Mouse (Mus musculus) midbrain, embryonic 16.5 days (tissue): ENCODE data around the gene Sema3f. TPM values are rescaled to one million over a fixed set of nuclear protein-coding genes. Genes with fewer than 3 reads are reported as not detected.

Source experiments
- ATAC-seq: fragments of 200-750 bp; cut with Nextera tagmentation; 2 replicates; pipeline ENCODE4 v1.8.0; 2017; ENCODE audit warnings: moderate TSS enrichment
- H3K27ac ChIP-seq: fragments of 300-500 bp; sonication (generic); 2 replicates; pipeline ENCODE4 v1.5.1; 2014; ENCODE audit warnings: mild to moderate bottlenecking, low read length, mixed read lengths
- H3K27me3 ChIP-seq: fragments of 300-500 bp; sonication (generic); 2 replicates; pipeline ENCODE4 v1.6.1; 2014; ENCODE audit warnings: low read depth, low read length, mixed read lengths; ENCODE audit not compliant: control insufficient read depth, insufficient read depth
- H3K36me3 ChIP-seq: fragments of 300-500 bp; sonication (generic); 2 replicates; pipeline ENCODE4 v1.6.1; 2014; ENCODE audit warnings: mild to moderate bottlenecking, low read length, moderate library complexity, mixed read lengths; ENCODE audit not compliant: control insufficient read depth, insufficient read depth
- H3K4me1 ChIP-seq: fragments of 300-500 bp; sonication (generic); 2 replicates; pipeline ENCODE4 v1.6.1; 2014; ENCODE audit warnings: mild to moderate bottlenecking, low read length, mixed read lengths; ENCODE audit not compliant: control insufficient read depth, insufficient read depth
- H3K4me2 ChIP-seq: fragments of 300-500 bp; sonication (generic); 2 replicates; pipeline ENCODE4 v1.6.1; 2014; ENCODE audit warnings: mild to moderate bottlenecking, low read length, mixed read lengths
- H3K4me3 ChIP-seq: fragments of 300-500 bp; sonication (generic); 2 replicates; pipeline ENCODE4 v1.5.1; 2014; ENCODE audit warnings: low read depth, mild to moderate bottlenecking, low read length, moderate library complexity, mixed read lengths
- H3K9ac ChIP-seq: fragments of 300-500 bp; sonication (generic); 2 replicates; pipeline ENCODE4 v1.6.1; 2014; ENCODE audit warnings: low read depth, low read length, mixed read lengths
- H3K9me3 ChIP-seq: fragments of 300-500 bp; sonication (generic); replicated peaks from 2 replicates; pipeline ENCODE4 v1.6.1; 2014; ENCODE audit warnings: mild to moderate bottlenecking, low read length, mixed read lengths; ENCODE audit not compliant: control insufficient read depth, poor library complexity, severe bottlenecking
- WGBS: fragments of 180-500 bp; shearing (Covaris S2); extraction: QIAGEN DNeasy Blood & Tissue Kit; methylation state at CpG from one replicate; pipeline ENCODE4 v1.1.7; 2014; 5-methylcytosine and 5-hydroxymethylcytosine counted together
- polyA plus RNA-seq: library from polyadenylated mRNA; unstranded; fragments of >200 nt; fragmentation: Nextera tagmentation; extraction: Ambion mirVana; gene quantifications from 2 replicates; pipeline ENCODE4 v1.2.1, GENCODE M21; 2015

The Sema3f gene
- polyA plus RNA-seq, 1 experiment from 2014 or later = 19.2 TPM

- 52% methylated on average over 9 of the region's 9 CpGs for WGBS
- Histone ChIP-seq H3K27ac (no peak overlapping the region), H3K4me2 (no peak overlapping the region), H3K4me3 (no peak overlapping the region), H3K36me3 (no peaks in the 10 kb centered on the region), H3K27me3 (peaks cover 20% of the 10 kb centered on the region), H3K9ac (no peak overlapping the region), H3K9me3 (no peaks in the 10 kb centered on the region), H3K4me1 (peaks cover 12% of the 10 kb centered on the region)
- no peak for ATAC-seq
Observed at GRCm38 (mm10) chr9:107674609-107675429, 35.5 kb downstream of the Sema3f start.

GRCm38 (mm10) chr9:107670259-107670658 lies 40.0 kb downstream of the Sema3f start:
- ATAC-seq = no peak

GRCm38 (mm10) chr9:107669480-107669945 lies 40.8 kb downstream of the Sema3f start, which contains the start of gene Slc38a3:
TSS of gene Slc38a3 (minus strand) at chr9:107669530.
- no peak for ATAC-seq
- H3K36me3 ChIP-seq = no peaks in the 10 kb centered on the region
- 86% methylated on average over 9 of the region's 9 CpGs for WGBS
- no peak within 1 kb of the TSS for H3K4me3 ChIP-seq
- H3K27me3 ChIP-seq = peaks cover 23% of the 10 kb centered on the region
- no peak within 1 kb of the TSS for H3K27ac ChIP-seq
- no peak within 1 kb of the TSS for H3K9ac ChIP-seq
- peaks cover 11% of the 10 kb centered on the region for H3K4me1 ChIP-seq
- H3K4me2 ChIP-seq = no peak within 1 kb of the TSS
- H3K9me3 ChIP-seq = no peaks in the 10 kb centered on the region

More at GRCm38 (mm10) chr9:107670259-107670658, 40.0 kb downstream of the Sema3f start:
- Histone ChIP-seq H3K4me2 (no peak overlapping the region), H3K4me1 (peaks cover 11% of the 10 kb centered on the region), H3K27ac (no peak overlapping the region), H3K4me3 (no peak overlapping the region), H3K9me3 (no peaks in the 10 kb centered on the region), H3K36me3 (no peaks in the 10 kb centered on the region), H3K27me3 (peaks cover 30% of the 10 kb centered on the region), H3K9ac (no peak overlapping the region)
- WGBS = 45% methylated on average over 5 of the region's 5 CpGs

GRCm38 (mm10) chr9:107668916-107669315 lies 41.4 kb downstream of the Sema3f start:
- peaks cover 11% of the 10 kb centered on the region for H3K4me1 ChIP-seq
- no peaks in the 10 kb centered on the region for H3K36me3 ChIP-seq
- H3K4me3 ChIP-seq = no peak overlapping the region
- no peaks in the 10 kb centered on the region for H3K9me3 ChIP-seq
- peaks cover 23% of the 10 kb centered on the region for H3K27me3 ChIP-seq
- 57% methylated on average over 3 of the region's 3 CpGs for WGBS
- H3K9ac ChIP-seq = no peak overlapping the region
- H3K4me2 ChIP-seq = no peak overlapping the region
- no peak overlapping the region for H3K27ac ChIP-seq
- ATAC-seq = no peak

- H3K4me2 ChIP-seq = no peak overlapping the region
- H3K9ac ChIP-seq = no peak overlapping the region
Observed at GRCm38 (mm10) chr9:107668011-107668410, 42.3 kb downstream of the Sema3f start.

GRCm38 (mm10) chr9:107667219-107667618 lies 43.1 kb downstream of the Sema3f start:
- H3K36me3 ChIP-seq = no peaks in the 10 kb centered on the region
- no peak overlapping the region for H3K27ac ChIP-seq
- peak; percentile 82 for ATAC-seq
- H3K4me1 ChIP-seq = peaks cover 14% of the 10 kb centered on the region
- H3K9me3 ChIP-seq = no peaks in the 10 kb centered on the region
- under 1% methylated on average over 24 of the region's 24 CpGs for WGBS
- H3K4me3 ChIP-seq = peak overlapping the region; percentile 39
- peaks cover 21% of the 10 kb centered on the region for H3K27me3 ChIP-seq
- peak overlapping the region; percentile 68 for H3K4me2 ChIP-seq
- H3K9ac ChIP-seq = peak overlapping the region; percentile 66

More at GRCm38 (mm10) chr9:107668011-107668410, 42.3 kb downstream of the Sema3f start:
- Histone ChIP-seq H3K27ac (no peak overlapping the region), H3K4me3 (no peak overlapping the region), H3K36me3 (no peaks in the 10 kb centered on the region), H3K27me3 (peaks cover 21% of the 10 kb centered on the region), H3K9me3 (no peaks in the 10 kb centered on the region), H3K4me1 (peaks cover 14% of the 10 kb centered on the region)
- no peak for ATAC-seq
- WGBS = 23% methylated on average over 8 of the region's 8 CpGs

GRCm38 (mm10) chr9:107666751-107667205 lies 43.5 kb downstream of the Sema3f start:
- Histone ChIP-seq H3K4me3 (peak overlapping the region; percentile 39), H3K9me3 (no peaks in the 10 kb centered on the region), H3K4me1 (peaks cover 14% of the 10 kb centered on the region), H3K27me3 (peaks cover 21% of the 10 kb centered on the region), H3K4me2 (peak overlapping the region; percentile 68), H3K36me3 (no peaks in the 10 kb centered on the region), H3K27ac (no peak overlapping the region), H3K9ac (peak overlapping the region; percentile 66)
- whole genome bisulfite sequencing = 2% methylated on average over 30 of the region's 30 CpGs
- 0 out of 2 replicates have a peak, but pooled peaks have one; percentile 19 for ATAC-seq

- H3K27ac ChIP-seq = no peak overlapping the region
Observed at GRCm38 (mm10) chr9:107665308-107665707, 45.0 kb downstream of the Sema3f start.

GRCm38 (mm10) chr9:107663525-107663924 lies 46.8 kb downstream of the Sema3f start:
- Histone ChIP-seq H3K9ac (no peak overlapping the region), H3K36me3 (no peaks in the 10 kb centered on the region), H3K4me2 (peak overlapping the region; percentile 12; the same call in 1 of the 2 replicates), H3K27me3 (peaks cover 19% of the 10 kb centered on the region), H3K4me1 (peaks cover 14% of the 10 kb centered on the region), H3K27ac (no peak overlapping the region; the same call in 1 of the 2 replicates), H3K4me3 (no peak overlapping the region), H3K9me3 (no peaks in the 10 kb centered on the region)
- WGBS = 38% methylated on average over 9 of the region's 9 CpGs
- ATAC-seq = no peak

More at GRCm38 (mm10) chr9:107665308-107665707, 45.0 kb downstream of the Sema3f start:
- H3K36me3 ChIP-seq = no peaks in the 10 kb centered on the region
- peaks cover 21% of the 10 kb centered on the region for H3K27me3 ChIP-seq
- peaks cover 14% of the 10 kb centered on the region for H3K4me1 ChIP-seq
- 81% methylated on average over 7 of the region's 7 CpGs for WGBS
- no peaks in the 10 kb centered on the region for H3K9me3 ChIP-seq
- H3K9ac ChIP-seq = no peak overlapping the region
- H3K4me3 ChIP-seq = 0 out of 2 replicates have a peak overlapping the region, but pooled peaks have one; percentile 3
- no peak overlapping the region for H3K4me2 ChIP-seq
- no peak for ATAC-seq
